Mouse (Mus musculus): ENCODE data around the gene Tmem94.

DNA sequence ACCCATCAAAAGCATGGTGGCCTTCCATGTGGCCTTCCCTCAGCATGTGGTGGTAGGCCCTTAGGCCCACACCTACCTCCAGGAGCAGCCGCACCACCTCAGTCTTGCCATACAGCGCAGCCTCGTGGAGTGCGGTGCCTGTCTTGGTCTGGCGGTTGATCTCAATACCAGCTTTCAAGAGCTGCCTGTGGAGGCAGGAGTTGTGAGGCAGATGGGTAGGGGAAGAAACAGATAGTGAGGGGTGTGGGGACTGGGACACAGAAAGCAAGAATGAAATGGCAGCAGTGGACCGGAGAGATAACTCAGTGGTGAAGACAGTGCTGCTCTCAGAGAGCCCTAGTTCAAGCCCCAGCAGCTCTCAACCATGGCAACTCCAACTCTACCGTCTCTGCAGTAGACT, 39.8 kb downstream of the Tmem94 start:
- TF ChIP-seq CTCF (IDR thresholded peaks at IDR 0.05; ENCODE audit: borderline replicate concordance, control insufficient read depth, extremely low read depth, insufficient read depth, low read length, poor library complexity) (no peak), POLR2A (IDR thresholded peaks at IDR 0.05; ENCODE audit: control insufficient read depth, extremely low read depth, insufficient read depth, low read length, poor library complexity) (no peak)

Data from thymus, adult 2 months (tissue).